Mouse (Mus musculus): ENCODE results near the gene Krtcap3. TPM values are rescaled to one million over a fixed set of nuclear protein-coding genes. Genes with fewer than 3 reads are reported as not detected.

The Krtcap3 gene
- polyA plus RNA-seq, 1 experiment from 2014 or later, result 3.4 TPM

DNA sequence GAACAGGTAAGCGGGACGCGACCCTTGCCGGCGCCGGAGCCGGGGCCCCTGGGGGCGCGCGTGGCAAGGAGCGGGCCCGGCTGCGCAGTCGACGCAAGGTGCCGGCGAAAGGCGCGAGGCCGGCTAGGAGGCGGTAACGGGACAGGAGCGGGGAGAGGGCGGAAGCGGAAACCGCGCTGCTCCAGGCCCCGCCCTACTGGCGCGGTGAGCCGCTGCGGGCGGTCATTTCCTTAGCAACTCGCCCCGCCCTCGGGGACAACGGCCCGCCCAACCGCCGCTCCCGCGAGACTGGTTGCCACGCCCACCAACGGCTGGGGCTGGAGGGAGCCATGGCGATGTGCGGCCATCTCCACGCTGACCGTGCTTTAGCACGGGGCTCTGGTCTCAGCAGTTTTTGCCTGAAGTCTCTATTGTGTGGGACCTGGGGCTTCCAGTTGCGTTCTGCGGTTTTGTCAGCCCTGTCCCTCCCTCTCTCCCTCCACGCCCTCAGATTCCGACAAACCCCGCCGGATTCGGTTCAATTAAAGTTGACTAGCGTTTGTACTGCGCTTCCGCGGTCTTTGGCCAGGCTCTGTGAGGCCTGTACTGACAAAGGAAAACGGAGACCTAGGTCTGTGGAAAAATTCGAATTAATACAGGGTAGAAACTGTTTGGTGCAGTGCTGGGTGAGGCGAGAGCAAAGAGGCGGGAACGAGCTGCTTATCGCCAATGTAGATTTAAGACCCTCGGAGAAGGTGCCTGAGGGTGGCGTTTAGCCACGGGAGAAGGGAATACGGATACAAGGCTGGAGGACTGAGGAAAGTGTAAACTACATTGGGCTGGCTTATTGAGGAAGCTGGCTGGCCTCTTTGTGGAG lies 30.8 kb upstream of the Krtcap3 start, which contains the start of gene Ppm1g:
TSS of gene Ppm1g (minus strand) at position 240 of the 856 bp plus-strand sequence.
- peak within 1 kb of the TSS; percentile 92 for H3K4me2 ChIP-seq
- peaks cover 10% of the 10 kb centered on the region for H3K36me3 ChIP-seq
- DNase-seq (peak; percentile 97), ATAC-seq (ENCODE audit: low read depth) (peak; percentile 92)
- peak within 1 kb of the TSS; percentile 99 for H3K4me3 ChIP-seq (replicated peaks)
- H3K27ac ChIP-seq, result peak within 1 kb of the TSS; percentile 97
- no peaks in the 10 kb centered on the region for H3K9me3 ChIP-seq (replicated peaks)
- H3K4me1 ChIP-seq (replicated peaks), result peaks cover 45% of the 10 kb centered on the region
- peak within 1 kb of the TSS; percentile 99 for H3K9ac ChIP-seq
- under 1% methylated on average over 70 of the region's 70 CpGs for WGBS (ENCODE audit: insufficient replicate concordance)
- no peaks in the 10 kb centered on the region for H3K27me3 ChIP-seq

DNA sequence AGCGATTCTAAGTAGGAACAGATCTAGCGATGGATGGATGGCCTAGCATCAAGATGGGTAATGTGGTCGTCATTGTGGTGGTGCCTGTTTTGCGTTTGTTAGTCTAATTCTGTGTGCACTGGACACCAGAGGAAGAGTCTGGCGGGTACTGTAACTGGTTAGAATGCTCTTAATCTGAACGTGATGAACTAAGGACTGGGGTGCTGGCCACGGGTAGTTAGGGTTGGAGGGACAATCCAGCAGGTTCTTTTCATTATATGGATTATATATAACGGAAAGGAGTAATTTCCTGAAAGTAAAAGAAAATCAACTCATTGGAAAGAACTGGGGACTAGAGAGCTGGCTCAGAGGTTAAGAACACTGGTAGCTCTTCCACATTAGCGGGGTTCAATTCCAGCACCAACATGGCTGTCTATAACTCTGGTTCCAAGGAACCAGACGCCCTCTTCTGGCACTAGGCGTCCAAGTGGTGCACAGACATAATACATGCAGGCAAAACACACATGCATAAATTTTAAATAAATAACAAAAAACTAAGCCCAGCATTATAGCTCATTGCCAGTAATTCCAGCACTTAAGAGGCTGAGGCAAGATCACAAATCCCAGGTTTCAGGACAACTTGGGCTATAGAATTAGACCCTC lies 30.1 kb upstream of the Krtcap3 start:
- peak overlapping the region; percentile 89 for H3K27ac ChIP-seq
- no peaks in the 10 kb centered on the region for H3K27me3 ChIP-seq
- ATAC-seq (ENCODE audit: low read depth), result no peak
- 16% methylated on average over 11 of the region's 11 CpGs for WGBS (ENCODE audit: insufficient replicate concordance)
- H3K9ac ChIP-seq, result peak overlapping the region; percentile 84
- peak overlapping the region; percentile 92 for H3K4me2 ChIP-seq
- H3K9me3 ChIP-seq (replicated peaks), result no peaks in the 10 kb centered on the region
- peaks cover 2% of the 10 kb centered on the region; the same call in 1 of the 2 replicates for H3K36me3 ChIP-seq
- DNase-seq, result peak; percentile 57
- peak overlapping the region; percentile 99 for H3K4me3 ChIP-seq (replicated peaks)
- H3K4me1 ChIP-seq (replicated peaks), result peaks cover 38% of the 10 kb centered on the region

DNA sequence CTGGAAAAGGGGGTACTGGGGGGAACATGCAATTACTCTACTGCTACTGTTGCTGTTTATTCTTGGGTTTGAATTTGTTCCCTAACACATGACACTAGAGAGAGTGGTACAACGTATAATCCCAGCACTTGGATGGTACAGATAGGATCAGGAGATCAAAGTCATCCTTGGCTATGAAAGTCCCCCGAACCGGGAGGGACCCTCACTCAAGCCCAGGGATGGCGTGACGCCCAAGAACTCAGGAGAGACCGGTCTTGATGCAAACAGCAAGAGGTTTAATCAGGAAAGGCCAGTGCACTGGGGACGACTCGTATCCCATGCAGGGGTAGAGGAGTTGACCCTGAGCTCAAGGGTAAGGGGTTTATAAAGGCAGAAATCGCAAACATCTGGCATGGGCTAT lies 28.8 kb upstream of the Krtcap3 start:
- no peaks in the 10 kb centered on the region for H3K9me3 ChIP-seq (replicated peaks)
- peaks cover 25% of the 10 kb centered on the region for H3K4me1 ChIP-seq (replicated peaks)
- no peak for ATAC-seq (ENCODE audit: low read depth)
- no peaks in the 10 kb centered on the region for H3K27me3 ChIP-seq
- no peaks in the 10 kb centered on the region for H3K36me3 ChIP-seq
- no peak overlapping the region for H3K4me2 ChIP-seq
- H3K4me3 ChIP-seq (replicated peaks), result no peak overlapping the region
- WGBS (ENCODE audit: insufficient replicate concordance), result 83% methylated on average over 9 of the region's 9 CpGs
- H3K27ac ChIP-seq, result no peak overlapping the region
- no peak overlapping the region for H3K9ac ChIP-seq
- no peak for DNase-seq

DNA sequence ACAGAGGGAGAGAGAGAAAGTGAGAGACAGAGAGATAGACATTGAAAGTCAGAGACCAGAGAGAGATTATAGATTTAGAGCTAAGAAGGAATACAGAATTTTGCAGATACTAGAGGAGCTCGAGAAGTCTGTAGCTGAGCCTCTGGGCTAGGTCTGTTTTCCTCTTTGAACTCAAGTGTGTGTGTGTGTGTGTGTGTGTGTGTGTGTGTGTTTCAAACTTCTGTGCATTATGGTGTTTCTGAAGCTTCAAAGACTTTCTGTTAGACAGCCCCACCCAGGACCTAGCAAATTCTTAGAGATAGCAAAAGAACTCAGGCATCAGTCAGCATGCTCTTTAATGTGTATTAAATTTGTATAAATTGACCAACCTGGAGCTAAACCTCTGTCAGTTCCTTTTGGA lies 24.9 kb upstream of the Krtcap3 start:
- Histone ChIP-seq H3K4me3 (replicated peaks) (no peak overlapping the region), H3K4me2 (no peak overlapping the region), H3K36me3 (no peaks in the 10 kb centered on the region), H3K4me1 (replicated peaks) (peaks cover 5% of the 10 kb centered on the region), H3K9ac (no peak overlapping the region), H3K27me3 (no peaks in the 10 kb centered on the region), H3K9me3 (replicated peaks) (no peaks in the 10 kb centered on the region), H3K27ac (no peak overlapping the region)
- WGBS (ENCODE audit: insufficient replicate concordance), result 64% methylated on average over 1 of the region's 1 CpGs
- ATAC-seq (ENCODE audit: low read depth), result no peak
- DNase-seq, result no peak

DNA sequence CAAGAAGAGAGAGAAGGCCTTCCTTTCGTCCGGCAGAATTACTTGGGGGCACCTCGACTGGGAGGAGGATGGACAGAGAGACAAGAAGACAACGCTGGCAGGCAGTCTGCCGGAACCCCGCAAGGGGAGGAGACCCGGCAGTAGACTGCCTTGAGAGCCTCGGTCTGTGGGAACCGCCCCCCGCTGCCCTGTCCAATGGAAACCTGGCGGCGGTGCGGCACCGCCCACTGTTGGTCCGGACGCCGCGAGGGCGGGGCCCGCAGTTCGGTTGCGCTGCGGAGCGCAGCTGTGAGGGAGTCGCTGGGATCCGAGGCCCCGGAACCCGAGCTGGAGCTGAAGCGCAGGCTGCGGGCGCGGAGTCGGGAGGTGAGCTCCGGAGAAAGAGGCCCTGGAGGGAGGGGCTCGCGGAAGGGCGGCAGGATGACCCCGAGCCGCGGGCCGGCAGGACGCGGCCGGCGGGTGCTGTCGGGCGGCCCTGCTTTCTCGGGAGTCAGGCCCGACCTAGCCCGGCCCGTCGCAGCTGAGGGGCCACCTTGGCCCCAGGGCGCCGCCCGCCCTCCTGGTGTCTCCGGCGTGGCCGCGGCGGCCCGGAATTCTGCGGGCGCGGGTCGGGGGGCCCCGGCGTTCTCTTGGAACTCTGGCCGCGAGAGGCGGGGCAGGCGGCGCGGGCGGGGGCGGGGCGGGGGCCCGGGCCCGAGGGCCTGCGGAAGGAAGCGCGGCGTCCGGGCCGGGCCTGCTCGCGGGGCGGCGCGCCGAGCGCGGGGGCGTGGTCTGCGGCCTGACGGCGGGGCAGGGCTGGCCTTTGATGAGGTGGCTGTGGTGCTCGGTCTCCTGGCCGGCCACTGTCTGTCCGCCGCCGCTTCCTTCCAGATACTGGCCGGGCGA lies 10.6 kb upstream of the Krtcap3 start, which contains the start of the genes Nrbp1 and Gm9970:
TSS of gene Nrbp1 (plus strand) at position 228 of the 885 bp plus-strand sequence.
TSS of gene Gm9970 (minus strand) at position 596 of the 885 bp plus-strand sequence.
- Histone ChIP-seq H3K27ac (peak within 1 kb of the TSS; percentile 96), H3K4me1 (replicated peaks) (peaks cover 15% of the 10 kb centered on the region), H3K27me3 (no peaks in the 10 kb centered on the region), H3K4me3 (replicated peaks) (peak within 1 kb of the TSS; percentile 94), H3K9ac (peak within 1 kb of the TSS; percentile 94), H3K36me3 (peaks cover 23% of the 10 kb centered on the region), H3K9me3 (replicated peaks) (no peaks in the 10 kb centered on the region), H3K4me2 (peak within 1 kb of the TSS; percentile 85)
- peak; percentile 93 for DNase-seq
- ATAC-seq (ENCODE audit: low read depth), result peak; percentile 96
- under 1% methylated on average over 103 of the region's 103 CpGs for WGBS (ENCODE audit: insufficient replicate concordance)

DNA sequence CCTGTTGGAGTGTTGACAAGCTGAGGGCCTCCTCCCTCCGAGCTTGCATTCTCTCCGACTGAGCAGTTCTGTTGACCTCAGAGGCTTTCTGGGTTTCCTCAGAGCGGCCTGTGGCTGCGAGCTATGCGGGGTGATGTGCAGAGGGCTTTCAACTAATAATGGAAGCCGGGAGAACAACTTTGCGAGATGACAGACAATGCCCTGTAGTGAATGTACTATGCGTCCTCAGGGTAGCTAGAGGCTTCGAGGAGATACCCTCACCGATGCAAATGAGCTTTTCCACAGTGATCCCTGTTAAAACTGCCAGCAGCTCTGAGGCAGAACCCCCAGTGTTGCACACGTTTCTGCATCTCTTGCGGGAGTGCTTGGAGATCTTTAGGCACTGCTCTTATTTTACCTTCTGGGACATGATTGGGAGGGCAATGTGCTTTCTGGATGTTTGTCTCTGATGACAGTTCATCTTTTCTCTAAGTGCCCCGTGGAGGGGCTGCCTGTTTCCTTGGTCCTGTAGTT lies 9.9 kb upstream of the Krtcap3 start:
- under 1% methylated on average over 13 of the region's 13 CpGs for WGBS (ENCODE audit: insufficient replicate concordance)
- no peaks in the 10 kb centered on the region for H3K9me3 ChIP-seq (replicated peaks)
- H3K36me3 ChIP-seq, result peaks cover 30% of the 10 kb centered on the region
- peak overlapping the region; percentile 85 for H3K4me2 ChIP-seq
- no peaks in the 10 kb centered on the region for H3K27me3 ChIP-seq
- DNase-seq (no peak), ATAC-seq (ENCODE audit: low read depth) (no peak)
- H3K4me1 ChIP-seq (replicated peaks), result peaks cover 15% of the 10 kb centered on the region
- H3K9ac ChIP-seq, result peak overlapping the region; percentile 94
- H3K27ac ChIP-seq, result peak overlapping the region; percentile 96
- peak overlapping the region; percentile 94 for H3K4me3 ChIP-seq (replicated peaks)

DNA sequence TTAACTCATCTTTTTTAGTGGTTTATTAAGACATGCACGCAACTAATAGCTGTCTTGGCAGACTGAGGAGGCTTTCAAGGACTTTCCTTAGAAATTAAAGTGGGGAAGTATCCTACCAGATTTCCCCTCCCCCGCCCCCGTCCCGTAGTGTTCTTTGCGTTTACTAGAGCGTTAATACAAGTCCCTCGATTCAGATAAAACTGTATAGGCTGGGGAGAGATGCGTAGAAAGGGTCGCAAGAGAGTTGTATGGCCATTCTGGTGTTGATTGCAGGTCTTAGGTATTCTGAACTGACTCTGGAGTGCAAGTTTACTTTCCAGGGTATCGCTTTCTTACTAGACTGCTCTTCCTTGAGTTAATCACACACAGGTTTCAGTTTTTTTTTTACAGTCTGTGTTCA lies 9.3 kb upstream of the Krtcap3 start:
- Histone ChIP-seq H3K9ac (peak overlapping the region; percentile 94), H3K4me2 (peak overlapping the region; percentile 85), H3K4me3 (replicated peaks) (peak overlapping the region; percentile 94), H3K27ac (no peak overlapping the region), H3K27me3 (no peaks in the 10 kb centered on the region), H3K4me1 (replicated peaks) (peaks cover 15% of the 10 kb centered on the region), H3K9me3 (replicated peaks) (no peaks in the 10 kb centered on the region), H3K36me3 (peaks cover 36% of the 10 kb centered on the region)
- ATAC-seq (ENCODE audit: low read depth), result no peak
- no peak for DNase-seq
- WGBS (ENCODE audit: insufficient replicate concordance), result 22% methylated on average over 10 of the region's 10 CpGs

DNA sequence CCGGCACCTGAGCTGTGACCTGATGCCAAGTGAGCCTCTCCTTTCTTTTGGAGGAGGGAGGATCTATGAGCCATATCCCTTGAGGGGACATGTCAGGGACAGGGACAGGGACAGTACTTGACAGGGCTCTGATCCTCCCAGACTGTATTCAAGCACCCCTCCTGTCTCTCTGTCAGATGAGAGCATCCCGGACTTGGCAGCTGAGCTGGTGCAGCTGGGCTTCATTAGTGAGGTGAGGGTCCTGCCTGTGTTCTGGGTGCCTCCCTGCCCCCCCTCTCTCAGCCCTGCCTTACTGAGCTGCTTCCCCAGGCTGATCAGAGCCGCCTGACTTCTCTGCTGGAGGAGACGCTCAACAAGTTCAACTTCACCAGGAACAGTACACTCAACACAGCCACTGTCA lies 775 bp upstream of the Krtcap3 start:
- DNase-seq, result no peak
- no peak overlapping the region for H3K9ac ChIP-seq
- WGBS (ENCODE audit: insufficient replicate concordance), result 82% methylated on average over 4 of the region's 4 CpGs
- H3K9me3 ChIP-seq (replicated peaks), result no peaks in the 10 kb centered on the region
- no peak for ATAC-seq (ENCODE audit: low read depth)
- no peaks in the 10 kb centered on the region for H3K27me3 ChIP-seq
- H3K27ac ChIP-seq, result no peak overlapping the region
- no peak overlapping the region for H3K4me3 ChIP-seq (replicated peaks)
- no peak overlapping the region; the same call in 1 of the 2 replicates for H3K4me2 ChIP-seq
- peaks cover 83% of the 10 kb centered on the region for H3K36me3 ChIP-seq
- H3K4me1 ChIP-seq (replicated peaks), result peaks cover 29% of the 10 kb centered on the region

DNA sequence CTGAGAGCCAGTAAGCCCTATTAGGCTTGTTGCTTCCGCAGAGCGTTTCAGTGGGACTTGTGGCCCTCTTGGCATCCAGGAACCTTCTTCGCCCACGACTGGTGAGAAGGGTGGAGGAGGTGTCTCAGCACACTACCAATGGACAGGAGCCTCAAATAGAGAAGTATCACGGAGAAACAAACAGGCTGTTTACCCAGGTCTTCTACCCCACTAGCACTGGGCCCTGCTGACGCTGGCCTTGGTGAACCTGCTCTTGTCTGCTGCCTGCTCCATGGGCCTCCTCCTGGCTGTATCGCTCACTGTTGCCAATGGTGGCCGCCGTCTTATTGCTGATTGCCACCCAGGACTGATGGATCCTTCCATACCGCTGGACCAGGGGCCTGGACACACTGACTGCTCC lies 660 bp downstream of the Krtcap3 start:
- Histone ChIP-seq H3K4me1 (replicated peaks) (peaks cover 29% of the 10 kb centered on the region), H3K27me3 (no peaks in the 10 kb centered on the region), H3K27ac (no peak overlapping the region), H3K4me2 (peak overlapping the region; percentile 68), H3K9ac (0 out of 2 replicates have a peak overlapping the region, but pooled peaks have one; percentile 36), H3K9me3 (replicated peaks) (no peaks in the 10 kb centered on the region), H3K36me3 (peaks cover 68% of the 10 kb centered on the region), H3K4me3 (replicated peaks) (peak overlapping the region; percentile 53)
- no peak for DNase-seq
- no peak for ATAC-seq (ENCODE audit: low read depth)
- 70% methylated on average over 10 of the region's 10 CpGs for WGBS (ENCODE audit: insufficient replicate concordance)

DNA sequence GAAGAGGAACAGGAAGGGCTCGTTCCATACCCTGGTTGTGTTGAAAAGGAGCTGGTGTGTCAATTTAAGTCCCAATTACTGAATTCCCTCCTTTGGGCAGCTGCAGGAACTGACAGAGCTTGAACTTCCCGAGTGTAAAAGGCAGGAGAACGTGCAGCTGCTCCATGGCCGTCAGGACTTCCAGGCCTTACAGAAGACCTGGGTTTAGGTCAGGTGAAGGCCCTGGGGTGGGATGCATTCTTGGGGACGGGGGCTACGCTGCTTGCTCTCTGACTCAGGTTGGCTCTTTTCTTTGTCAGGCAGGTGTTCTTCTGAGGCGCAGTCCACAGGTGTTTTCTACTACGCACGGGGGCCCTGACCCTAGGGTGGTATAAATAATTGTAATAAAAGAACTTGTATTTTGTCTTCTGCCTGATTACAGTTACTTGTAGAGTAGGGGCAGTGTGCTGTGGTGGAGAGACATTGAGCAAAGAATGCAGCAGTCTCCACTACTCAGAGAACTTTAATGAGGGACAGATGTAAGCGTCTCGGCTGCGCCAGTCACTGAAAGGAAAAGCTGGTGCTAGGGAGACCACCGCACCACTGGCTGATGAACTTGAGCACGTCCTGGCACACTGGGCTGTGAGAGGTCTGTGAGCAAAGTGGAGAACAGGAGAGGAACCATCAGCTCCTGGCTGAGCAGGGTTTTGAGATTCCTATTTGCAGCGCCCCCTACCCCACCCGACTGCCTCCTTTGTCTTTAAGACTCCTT lies 1.5 kb downstream of the Krtcap3 start:
- no peaks in the 10 kb centered on the region for H3K9me3 ChIP-seq (replicated peaks)
- H3K27ac ChIP-seq, result no peak overlapping the region
- H3K9ac ChIP-seq, result no peak overlapping the region
- no peaks in the 10 kb centered on the region for H3K27me3 ChIP-seq
- ATAC-seq (ENCODE audit: low read depth) (no peak), DNase-seq (no peak)
- peaks cover 29% of the 10 kb centered on the region for H3K4me1 ChIP-seq (replicated peaks)
- H3K4me3 ChIP-seq (replicated peaks), result no peak overlapping the region
- no peak overlapping the region for H3K4me2 ChIP-seq
- H3K36me3 ChIP-seq, result peaks cover 60% of the 10 kb centered on the region
- 79% methylated on average over 16 of the region's 16 CpGs for WGBS (ENCODE audit: insufficient replicate concordance)
